Mouse (Mus musculus) brain, embryonic 14.5 days (tissue): ENCODE data around the gene Aldoc.

Experiments
- CTCF ChIP-seq: fragments of 200-500 bp; IDR thresholded peaks from 2 replicates; pipeline ENCODE4 v1.5.1; 2012; ENCODE audit warnings: inconsistent platforms, mild to moderate bottlenecking, moderate library complexity, borderline replicate concordance; ENCODE audit not compliant: insufficient read depth, insufficient read length; ENCODE audit errors: extremely low read depth
- POLR2A ChIP-seq: fragments of 200-500 bp; IDR thresholded peaks from 2 replicates; pipeline ENCODE4 v1.6.1; 2012; ENCODE audit warnings: mild to moderate bottlenecking, inconsistent platforms, borderline replicate concordance; ENCODE audit not compliant: poor library complexity, insufficient read depth, insufficient read length, severe bottlenecking; ENCODE audit errors: extremely low read depth

DNA sequence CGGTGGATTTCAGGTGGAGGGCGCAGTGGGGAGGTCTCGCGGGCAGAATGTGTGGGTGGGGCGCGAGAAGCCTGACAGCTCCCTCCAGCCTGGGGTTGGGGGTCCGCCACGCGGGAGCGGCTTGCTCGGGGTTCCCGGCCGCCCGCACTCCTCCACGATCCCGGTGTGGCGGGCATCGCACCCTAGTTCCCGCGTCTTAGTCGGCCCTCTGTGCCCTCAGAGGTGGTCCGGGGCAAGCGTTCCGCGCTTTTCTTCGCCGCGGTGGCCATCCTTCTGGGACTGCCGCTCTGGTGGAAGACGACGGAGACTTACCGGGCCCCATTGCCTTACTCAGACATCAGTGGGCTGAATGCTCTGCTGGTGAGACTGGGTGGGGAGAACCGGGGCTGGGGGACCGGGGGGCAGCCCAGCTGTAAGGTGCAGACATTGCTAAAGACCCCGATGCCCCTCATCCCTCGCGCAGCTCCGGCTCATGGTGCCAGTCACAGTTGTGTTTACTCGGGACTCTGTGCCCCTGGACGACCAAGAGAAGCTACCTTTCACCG lies 5.8 kb downstream of the Aldoc start:
- TF ChIP-seq POLR2A (no peak), CTCF (no peak)
